Mouse (Mus musculus) small intestine, adult 2 months (tissue): ENCODE data around the gene Mrln. TPM values are rescaled to one million over a fixed set of nuclear protein-coding genes. Genes with fewer than 3 reads are reported as not detected.

Experiments used
- H3K27ac ChIP-seq: fragments of 200-500 bp; 2 replicates; pipeline ENCODE4 v1.5.1; 2012; ENCODE audit warnings: low read depth, low read length, control low read depth, inconsistent platforms; ENCODE audit not compliant: insufficient read depth
- H3K27me3 ChIP-seq: fragments of 200-500 bp; 2 replicates; pipeline ENCODE4 v1.6.1; 2012; ENCODE audit warnings: mild to moderate bottlenecking, moderate library complexity, low read length, inconsistent platforms; ENCODE audit not compliant: control insufficient read depth, insufficient read depth
- H3K36me3 ChIP-seq: fragments of 200-500 bp; 2 replicates; pipeline ENCODE4 v1.6.1; 2012; ENCODE audit warnings: mild to moderate bottlenecking, low read length, control low read depth, inconsistent platforms; ENCODE audit not compliant: control insufficient read depth, insufficient read depth
- H3K4me1 ChIP-seq: fragments of 200-500 bp; 2 replicates; pipeline ENCODE4 v1.6.1; 2012; ENCODE audit warnings: low read length, inconsistent platforms, mixed read lengths; ENCODE audit not compliant: control insufficient read depth, insufficient read depth, insufficient read length
- H3K4me3 ChIP-seq: fragments of 200-500 bp; 2 replicates; pipeline ENCODE4 v1.5.1; 2012; ENCODE audit warnings: low read depth, mild to moderate bottlenecking, control low read depth, inconsistent platforms, low read length, moderate library complexity
- CTCF ChIP-seq: fragments of 200-500 bp; IDR thresholded peaks from 2 replicates; pipeline ENCODE4 v1.5.1; 2012; ENCODE audit warnings: low read depth, mild to moderate bottlenecking, control low read depth, inconsistent platforms, low read length, moderate library complexity, mixed read lengths; ENCODE audit not compliant: insufficient replicate concordance, insufficient read length; ENCODE audit errors: extremely low read depth
- POLR2A ChIP-seq: fragments of 200-500 bp; IDR thresholded peaks from 2 replicates; pipeline ENCODE4 v1.6.1; 2012; ENCODE audit warnings: low read depth, mild to moderate bottlenecking, control low read depth, inconsistent platforms, low read length, moderate library complexity
- WGBS: fragments of 180-500 bp; shearing (Covaris S2); methylation state at CpG from one replicate; pipeline ENCODE4 v1.1.7; 2018; 5-methylcytosine and 5-hydroxymethylcytosine counted together
- polyA plus RNA-seq: library from polyadenylated mRNA; depleted of rRNA; stranded (reverse); fragments of >200 nt; gene quantifications from 2 replicates; pipeline ENCODE4 v1.2.3, GENCODE M21; 2012

Mrln gene
- polyA plus RNA-seq, 1 experiment = not detected

GRCm38 (mm10) chr10:70195279-70195678, 9.2 kb upstream of the Mrln start:
- no peaks in the 10 kb centered on the region for H3K27me3 ChIP-seq
- no peak overlapping the region for H3K4me3 ChIP-seq
- H3K4me1 ChIP-seq = peaks cover 4% of the 10 kb centered on the region; the same call in 1 of the 2 replicates
- no peak overlapping the region for H3K27ac ChIP-seq
- whole genome bisulfite sequencing = 54% methylated on average over 7 of the region's 7 CpGs
- TF ChIP-seq CTCF (no peak), POLR2A (no peak)
- H3K36me3 ChIP-seq = peaks cover 19% of the 10 kb centered on the region

- Histone ChIP-seq H3K36me3 (peaks cover 17% of the 10 kb centered on the region), H3K27ac (no peak overlapping the region), H3K4me3 (no peak overlapping the region), H3K4me1 (peaks cover 4% of the 10 kb centered on the region; the same call in 1 of the 2 replicates), H3K27me3 (no peaks in the 10 kb centered on the region)
- TF ChIP-seq POLR2A (no peak), CTCF (peak; percentile 34; the same call in 1 of the 2 replicates)
- 35% methylated on average over 7 of the region's 7 CpGs for WGBS
Measured at GRCm38 (mm10) chr10:70195786-70196185, 8.7 kb upstream of the Mrln start.

- peaks cover 9% of the 10 kb centered on the region for H3K36me3 ChIP-seq
Measured at GRCm38 (mm10) chr10:70196666-70197065, 7.8 kb upstream of the Mrln start.

GRCm38 (mm10) chr10:70197601-70198000, 6.9 kb upstream of the Mrln start:
- Histone ChIP-seq H3K4me1 (peaks cover 4% of the 10 kb centered on the region; the same call in 1 of the 2 replicates), H3K4me3 (no peak overlapping the region), H3K27ac (no peak overlapping the region), H3K36me3 (peaks cover 2% of the 10 kb centered on the region), H3K27me3 (no peaks in the 10 kb centered on the region)
- WGBS = 87% methylated on average over 2 of the region's 2 CpGs
- no peak for TF ChIP-seq POLR2A
- no peak for TF ChIP-seq CTCF

More at GRCm38 (mm10) chr10:70196666-70197065, 7.8 kb upstream of the Mrln start:
- Histone ChIP-seq H3K4me1 (peaks cover 4% of the 10 kb centered on the region; the same call in 1 of the 2 replicates), H3K4me3 (no peak overlapping the region), H3K27me3 (no peaks in the 10 kb centered on the region), H3K27ac (no peak overlapping the region)
- TF ChIP-seq CTCF (no peak), POLR2A (no peak)
- 84% methylated on average over 6 of the region's 6 CpGs for WGBS

- Histone ChIP-seq H3K27ac (no peak overlapping the region), H3K4me1 (peaks cover 4% of the 10 kb centered on the region; the same call in 1 of the 2 replicates), H3K27me3 (no peaks in the 10 kb centered on the region), H3K4me3 (no peak overlapping the region), H3K36me3 (no peaks in the 10 kb centered on the region)
- TF ChIP-seq CTCF (no peak), POLR2A (no peak)
- 22% methylated on average over 6 of the region's 6 CpGs for WGBS
Measured at GRCm38 (mm10) chr10:70198012-70198411, 6.5 kb upstream of the Mrln start.

GRCm38 (mm10) chr10:70198951-70199463, 5.5 kb upstream of the Mrln start:
- 79% methylated on average over 7 of the region's 7 CpGs for WGBS
- TF ChIP-seq POLR2A = no peak
- TF ChIP-seq CTCF = no peak

GRCm38 (mm10) chr10:70199466-70200210, 4.8 kb upstream of the Mrln start:
- H3K4me1 ChIP-seq = peaks cover 4% of the 10 kb centered on the region; the same call in 1 of the 2 replicates
- no peak overlapping the region for H3K27ac ChIP-seq
- WGBS = 79% methylated on average over 6 of the region's 6 CpGs
- no peak overlapping the region for H3K4me3 ChIP-seq
- H3K36me3 ChIP-seq = no peaks in the 10 kb centered on the region
- H3K27me3 ChIP-seq = no peaks in the 10 kb centered on the region
- TF ChIP-seq CTCF (no peak), POLR2A (no peak)

More at GRCm38 (mm10) chr10:70198951-70199463, 5.5 kb upstream of the Mrln start:
- Histone ChIP-seq H3K27me3 (no peaks in the 10 kb centered on the region), H3K4me1 (peaks cover 4% of the 10 kb centered on the region; the same call in 1 of the 2 replicates), H3K36me3 (no peaks in the 10 kb centered on the region), H3K4me3 (no peak overlapping the region), H3K27ac (no peak overlapping the region)
